Mouse (Mus musculus): Measurements from ENCODE around the gene Qtrt2. TPM values are rescaled to one million over a fixed set of nuclear protein-coding genes. Genes with fewer than 3 reads are reported as not detected.
A peak's percentile ranks its signal among the peaks of the same experiment; 100 is the strongest.

Gene Qtrt2
- polyA plus RNA-seq, 1 experiment from 2014 or later, result 27.7 TPM

GRCm38 (mm10) chr16:43918867-43919266 lies 7.7 kb downstream of the Qtrt2 start:
- WGBS, result 92% methylated on average over 3 of the region's 3 CpGs
- Histone ChIP-seq H3K9ac (ENCODE audit: low read length) (no peak overlapping the region), H3K9me3 (replicated peaks; ENCODE audit: control insufficient read depth, low read length) (no peaks in the 10 kb centered on the region), H3K36me3 (ENCODE audit: control insufficient read depth, insufficient read depth, low read length) (no peaks in the 10 kb centered on the region), H3K4me1 (ENCODE audit: control insufficient read depth, insufficient read depth, low read length) (no peaks in the 10 kb centered on the region), H3K4me3 (ENCODE audit: low read depth, low read length) (no peak overlapping the region), H3K27ac (ENCODE audit: low read depth, low read length) (no peak overlapping the region), H3K27me3 (replicated peaks; ENCODE audit: control insufficient read depth, insufficient read depth, low read length) (no peaks in the 10 kb centered on the region), H3K4me2 (ENCODE audit: low read length) (no peak overlapping the region)
- no peak for ATAC-seq
- DNase-seq (ENCODE audit: low spot score), result no peak

GRCm38 (mm10) chr16:43908881-43909280 lies 17.7 kb downstream of the Qtrt2 start:
- H3K9ac ChIP-seq (ENCODE audit: low read length), result no peak overlapping the region
- DNase-seq (ENCODE audit: low spot score) (no peak), ATAC-seq (no peak)
- no peak overlapping the region for H3K4me2 ChIP-seq (ENCODE audit: low read length)
- no peaks in the 10 kb centered on the region for H3K9me3 ChIP-seq (replicated peaks; ENCODE audit: control insufficient read depth, low read length)
- H3K27me3 ChIP-seq (replicated peaks; ENCODE audit: control insufficient read depth, insufficient read depth, low read length), result no peaks in the 10 kb centered on the region
- H3K36me3 ChIP-seq (ENCODE audit: control insufficient read depth, insufficient read depth, low read length), result no peaks in the 10 kb centered on the region
- WGBS, result 88% methylated on average over 2 of the region's 2 CpGs
- H3K4me1 ChIP-seq (ENCODE audit: control insufficient read depth, insufficient read depth, low read length), result no peaks in the 10 kb centered on the region
- H3K4me3 ChIP-seq (ENCODE audit: low read depth, low read length), result no peak overlapping the region
- no peak overlapping the region for H3K27ac ChIP-seq (ENCODE audit: low read depth, low read length)

- Histone ChIP-seq H3K9me3 (replicated peaks; ENCODE audit: control insufficient read depth, low read length) (no peaks in the 10 kb centered on the region), H3K9ac (ENCODE audit: low read length) (no peak overlapping the region), H3K4me2 (ENCODE audit: low read length) (no peak overlapping the region), H3K27ac (ENCODE audit: low read depth, low read length) (no peak overlapping the region), H3K4me3 (ENCODE audit: low read depth, low read length) (no peak overlapping the region), H3K4me1 (ENCODE audit: control insufficient read depth, insufficient read depth, low read length) (no peaks in the 10 kb centered on the region), H3K36me3 (ENCODE audit: control insufficient read depth, insufficient read depth, low read length) (no peaks in the 10 kb centered on the region), H3K27me3 (replicated peaks; ENCODE audit: control insufficient read depth, insufficient read depth, low read length) (no peaks in the 10 kb centered on the region)
- ATAC-seq, result no peak
- no peak for DNase-seq (ENCODE audit: low spot score)
These were observed 26.0 kb downstream of the Qtrt2 start for GRCm38 (mm10) chr16:43900571-43900970.

GRCm38 (mm10) chr16:43900138-43900537 lies 26.5 kb downstream of the Qtrt2 start:
- WGBS, result 93% methylated on average over 4 of the region's 4 CpGs
- Histone ChIP-seq H3K27ac (ENCODE audit: low read depth, low read length) (no peak overlapping the region), H3K4me3 (ENCODE audit: low read depth, low read length) (no peak overlapping the region), H3K9ac (ENCODE audit: low read length) (no peak overlapping the region), H3K9me3 (replicated peaks; ENCODE audit: control insufficient read depth, low read length) (no peaks in the 10 kb centered on the region), H3K36me3 (ENCODE audit: control insufficient read depth, insufficient read depth, low read length) (no peaks in the 10 kb centered on the region), H3K4me2 (ENCODE audit: low read length) (no peak overlapping the region), H3K27me3 (replicated peaks; ENCODE audit: control insufficient read depth, insufficient read depth, low read length) (no peaks in the 10 kb centered on the region), H3K4me1 (ENCODE audit: control insufficient read depth, insufficient read depth, low read length) (no peaks in the 10 kb centered on the region)
- DNase-seq (ENCODE audit: low spot score) (no peak), ATAC-seq (no peak)

- 91% methylated on average over 8 of the region's 8 CpGs for WGBS
- H3K4me3 ChIP-seq (ENCODE audit: low read depth, low read length), result no peak overlapping the region
- no peak for DNase-seq (ENCODE audit: low spot score)
- no peak overlapping the region for H3K9ac ChIP-seq (ENCODE audit: low read length)
- H3K36me3 ChIP-seq (ENCODE audit: control insufficient read depth, insufficient read depth, low read length), result no peaks in the 10 kb centered on the region
- H3K4me1 ChIP-seq (ENCODE audit: control insufficient read depth, insufficient read depth, low read length), result peaks cover 3% of the 10 kb centered on the region; the same call in 1 of the 2 replicates
- H3K4me2 ChIP-seq (ENCODE audit: low read length), result no peak overlapping the region
- H3K27me3 ChIP-seq (replicated peaks; ENCODE audit: control insufficient read depth, insufficient read depth, low read length), result no peaks in the 10 kb centered on the region
- no peak overlapping the region for H3K27ac ChIP-seq (ENCODE audit: low read depth, low read length)
- ATAC-seq, result no peak
- no peaks in the 10 kb centered on the region for H3K9me3 ChIP-seq (replicated peaks; ENCODE audit: control insufficient read depth, low read length)
These were observed 32.1 kb downstream of the Qtrt2 start for GRCm38 (mm10) chr16:43894501-43894900.

- no peak for DNase-seq (ENCODE audit: low spot score)
- no peaks in the 10 kb centered on the region for H3K27me3 ChIP-seq (replicated peaks; ENCODE audit: control insufficient read depth, insufficient read depth, low read length)
- peaks cover 7% of the 10 kb centered on the region for H3K4me1 ChIP-seq (ENCODE audit: control insufficient read depth, insufficient read depth, low read length)
- no peaks in the 10 kb centered on the region for H3K9me3 ChIP-seq (replicated peaks; ENCODE audit: control insufficient read depth, low read length)
- peak overlapping the region; percentile 69 for H3K4me2 ChIP-seq (ENCODE audit: low read length)
- peak overlapping the region; percentile 88; the same call in 1 of the 2 replicates for H3K9ac ChIP-seq (ENCODE audit: low read length)
- ATAC-seq, result no peak
- 83% methylated on average over 4 of the region's 4 CpGs for WGBS
- no peak overlapping the region for H3K4me3 ChIP-seq (ENCODE audit: low read depth, low read length)
- H3K27ac ChIP-seq (ENCODE audit: low read depth, low read length), result no peak overlapping the region
- H3K36me3 ChIP-seq (ENCODE audit: control insufficient read depth, insufficient read depth, low read length), result no peaks in the 10 kb centered on the region
These were observed 35.8 kb downstream of the Qtrt2 start for GRCm38 (mm10) chr16:43890747-43891336.

GRCm38 (mm10) chr16:43890005-43890336 lies 36.6 kb downstream of the Qtrt2 start:
- Histone ChIP-seq H3K4me3 (ENCODE audit: low read depth, low read length) (peak overlapping the region; percentile 65), H3K4me2 (ENCODE audit: low read length) (peak overlapping the region; percentile 69), H3K36me3 (ENCODE audit: control insufficient read depth, insufficient read depth, low read length) (no peaks in the 10 kb centered on the region), H3K9ac (ENCODE audit: low read length) (peak overlapping the region; percentile 88), H3K9me3 (replicated peaks; ENCODE audit: control insufficient read depth, low read length) (no peaks in the 10 kb centered on the region), H3K27me3 (replicated peaks; ENCODE audit: control insufficient read depth, insufficient read depth, low read length) (no peaks in the 10 kb centered on the region), H3K27ac (ENCODE audit: low read depth, low read length) (peak overlapping the region; percentile 23; the same call in 1 of the 2 replicates), H3K4me1 (ENCODE audit: control insufficient read depth, insufficient read depth, low read length) (peaks cover 7% of the 10 kb centered on the region)
- ATAC-seq (peak; percentile 95), DNase-seq (ENCODE audit: low spot score) (no peak)
- 1% methylated on average over 9 of the region's 9 CpGs for WGBS

- H3K4me2 ChIP-seq (ENCODE audit: low read length), result peak within 1 kb of the TSS; percentile 89
- H3K9me3 ChIP-seq (replicated peaks; ENCODE audit: control insufficient read depth, low read length), result no peaks in the 10 kb centered on the region
- peak within 1 kb of the TSS; percentile 88 for H3K9ac ChIP-seq (ENCODE audit: low read length)
- WGBS, result under 1% methylated on average over 33 of the region's 33 CpGs
- H3K27ac ChIP-seq (ENCODE audit: low read depth, low read length), result peak within 1 kb of the TSS; percentile 23; the same call in 1 of the 2 replicates
- H3K36me3 ChIP-seq (ENCODE audit: control insufficient read depth, insufficient read depth, low read length), result no peaks in the 10 kb centered on the region
- H3K27me3 ChIP-seq (replicated peaks; ENCODE audit: control insufficient read depth, insufficient read depth, low read length), result no peaks in the 10 kb centered on the region
- H3K4me3 ChIP-seq (ENCODE audit: low read depth, low read length), result peak within 1 kb of the TSS; percentile 65
- peak; percentile 100 for DNase-seq (ENCODE audit: low spot score)
- ATAC-seq, result peak; percentile 100
- H3K4me1 ChIP-seq (ENCODE audit: control insufficient read depth, insufficient read depth, low read length), result peaks cover 7% of the 10 kb centered on the region
These were observed 37.2 kb downstream of the Qtrt2 start, which contains the start of gene Ccdc191 for GRCm38 (mm10) chr16:43889208-43890004. TSS of gene Ccdc191 (plus strand) at chr16:43889800.

GRCm38 (mm10) chr16:43882329-43882728 lies 44.3 kb downstream of the Qtrt2 start:
- no peak overlapping the region for H3K4me3 ChIP-seq (ENCODE audit: low read depth, low read length)
- DNase-seq (ENCODE audit: low spot score), result no peak
- H3K27ac ChIP-seq (ENCODE audit: low read depth, low read length), result no peak overlapping the region
- no peak overlapping the region for H3K9ac ChIP-seq (ENCODE audit: low read length)
- no peak for ATAC-seq
- WGBS, result 95% methylated on average over 2 of the region's 2 CpGs
- peaks cover 23% of the 10 kb centered on the region for H3K36me3 ChIP-seq (ENCODE audit: control insufficient read depth, insufficient read depth, low read length)
- no peaks in the 10 kb centered on the region for H3K4me1 ChIP-seq (ENCODE audit: control insufficient read depth, insufficient read depth, low read length)
- no peaks in the 10 kb centered on the region for H3K9me3 ChIP-seq (replicated peaks; ENCODE audit: control insufficient read depth, low read length)
- H3K27me3 ChIP-seq (replicated peaks; ENCODE audit: control insufficient read depth, insufficient read depth, low read length), result no peaks in the 10 kb centered on the region
- H3K4me2 ChIP-seq (ENCODE audit: low read length), result no peak overlapping the region
